Mouse (Mus musculus) spleen, adult 2 months (tissue): ENCODE measurements around the gene Mrpl58. TPM values are rescaled to one million over a fixed set of nuclear protein-coding genes. Genes with fewer than 3 reads are reported as not detected.

Source experiments
- DNase-seq, 2 experiments: peaks; one replicate each; pipeline versions ENCODE4 v3.0.0 to v3.0.0-alpha.2; 2012 to 2021; ENCODE audit warnings: low spot score in 2 of 2, low read depth in 1 of 2
- H3K27ac ChIP-seq: fragments of 200-500 bp; 2 replicates; pipeline ENCODE4 v1.5.1; 2012; ENCODE audit warnings: low read length, inconsistent platforms; ENCODE audit not compliant: insufficient read depth
- H3K27me3 ChIP-seq: fragments of 200-500 bp; 2 replicates; pipeline ENCODE4 v1.6.1; 2012; ENCODE audit warnings: mild to moderate bottlenecking, moderate library complexity, low read length, inconsistent platforms; ENCODE audit not compliant: control insufficient read depth, insufficient read depth
- H3K36me3 ChIP-seq: fragments of 200-500 bp; 2 replicates; pipeline ENCODE4 v1.6.1; 2012; ENCODE audit warnings: mild to moderate bottlenecking, low read length, inconsistent platforms; ENCODE audit not compliant: control insufficient read depth, insufficient read depth
- H3K4me1 ChIP-seq: fragments of 200-500 bp; 2 replicates; pipeline ENCODE4 v1.6.1; 2011; ENCODE audit warnings: inconsistent platforms; ENCODE audit not compliant: control insufficient read depth, insufficient read depth, insufficient read length
- H3K4me3 ChIP-seq: fragments of 200-500 bp; 2 replicates; pipeline ENCODE4 v1.5.1; 2011; ENCODE audit warnings: mild to moderate bottlenecking, inconsistent platforms; ENCODE audit not compliant: insufficient read depth, insufficient read length; ENCODE audit errors: extremely low read depth
- CTCF ChIP-seq: fragments of 200-500 bp; IDR thresholded peaks from 2 replicates; pipeline ENCODE4 v1.5.1; 2011; ENCODE audit warnings: mild to moderate bottlenecking, inconsistent platforms; ENCODE audit not compliant: insufficient read depth, insufficient read length, insufficient replicate concordance; ENCODE audit errors: extremely low read depth
- POLR2A ChIP-seq: fragments of 200-500 bp; IDR thresholded peaks from 2 replicates; pipeline ENCODE4 v1.6.1; 2011; ENCODE audit warnings: low read depth, low read length, inconsistent platforms
- WGBS: fragments of 180-500 bp; shearing (Covaris S2); methylation state at CpG from one replicate; pipeline ENCODE4 v1.1.7; 2018; 5-methylcytosine and 5-hydroxymethylcytosine counted together
- polyA plus RNA-seq: library from polyadenylated mRNA; depleted of rRNA; stranded (reverse); fragments of >200 nt; gene quantifications from 2 replicates; pipeline ENCODE4 v1.2.3, GENCODE M21; 2012

The Mrpl58 gene
- polyA plus RNA-seq, 1 experiment, result 48.3 TPM

GRCm38 (mm10) chr11:115408266-115408920 is 4.8 kb downstream of the Mrpl58 start:
- TF ChIP-seq CTCF, result no peak
- TF ChIP-seq POLR2A, result no peak
- no peaks in the 10 kb centered on the region for H3K27me3 ChIP-seq
- H3K4me3 ChIP-seq, result no peak overlapping the region
- no peak for DNase-seq
- WGBS, result 37% methylated on average over 6 of the region's 6 CpGs
- H3K4me1 ChIP-seq, result no peaks in the 10 kb centered on the region; the same call in 1 of the 2 replicates
- peaks cover 5% of the 10 kb centered on the region for H3K36me3 ChIP-seq
- peak overlapping the region; percentile 85 for H3K27ac ChIP-seq

- TF ChIP-seq POLR2A, result no peak
- TF ChIP-seq CTCF, result no peak
- no peaks in the 10 kb centered on the region for H3K27me3 ChIP-seq
- 91% methylated on average over 7 of the region's 7 CpGs for WGBS
- 0 out of 2 replicates have a peak overlapping the region, but pooled peaks have one; percentile 85 for H3K27ac ChIP-seq
- peaks cover 5% of the 10 kb centered on the region for H3K36me3 ChIP-seq
- no peak for DNase-seq
- H3K4me3 ChIP-seq, result no peak overlapping the region
- H3K4me1 ChIP-seq, result peaks cover 2% of the 10 kb centered on the region; the same call in 1 of the 2 replicates
These were observed 6.0 kb downstream of the Mrpl58 start for GRCm38 (mm10) chr11:115409556-115409955.

GRCm38 (mm10) chr11:115419531-115420237 is 16.1 kb downstream of the Mrpl58 start, which contains the start of the genes Atp5h and Kctd2:
TSS of gene Atp5h (minus strand) at chr11:115419962.
TSS of gene Kctd2 (plus strand) at chr11:115420128.
- Histone ChIP-seq H3K4me3 (peak within 1 kb of the TSS; percentile 93), H3K27ac (peak within 1 kb of the TSS; percentile 60), H3K36me3 (peaks cover 9% of the 10 kb centered on the region), H3K4me1 (peaks cover 6% of the 10 kb centered on the region), H3K27me3 (no peaks in the 10 kb centered on the region)
- DNase-seq, result peak; percentile 91
- TF ChIP-seq POLR2A, result peak; percentile 26
- no peak for TF ChIP-seq CTCF
- WGBS, result under 1% methylated on average over 53 of the region's 56 CpGs

- TF ChIP-seq CTCF (no peak), POLR2A (no peak)
- peak in 1 of 2 experiments; percentile 36 for DNase-seq
These were observed 17.0 kb downstream of the Mrpl58 start for GRCm38 (mm10) chr11:115420336-115421190.

GRCm38 (mm10) chr11:115421328-115421727 is 17.8 kb downstream of the Mrpl58 start:
- TF ChIP-seq POLR2A, result no peak
- TF ChIP-seq CTCF, result no peak
- H3K4me1 ChIP-seq, result peaks cover 6% of the 10 kb centered on the region
- no peak overlapping the region for H3K4me3 ChIP-seq
- H3K27me3 ChIP-seq, result no peaks in the 10 kb centered on the region
- no peak for DNase-seq
- WGBS, result 88% methylated on average over 1 of the region's 1 CpGs
- H3K36me3 ChIP-seq, result peaks cover 5% of the 10 kb centered on the region
- H3K27ac ChIP-seq, result no peak overlapping the region

More at GRCm38 (mm10) chr11:115420336-115421190, 17.0 kb downstream of the Mrpl58 start:
- Histone ChIP-seq H3K4me1 (peaks cover 6% of the 10 kb centered on the region), H3K27me3 (no peaks in the 10 kb centered on the region), H3K36me3 (peaks cover 8% of the 10 kb centered on the region), H3K4me3 (peak overlapping the region; percentile 93), H3K27ac (peak overlapping the region; percentile 60)
- WGBS, result 3% methylated on average over 45 of the region's 45 CpGs

- Histone ChIP-seq H3K4me1 (peaks cover 6% of the 10 kb centered on the region), H3K27me3 (no peaks in the 10 kb centered on the region), H3K4me3 (no peak overlapping the region), H3K27ac (no peak overlapping the region), H3K36me3 (peaks cover 5% of the 10 kb centered on the region)
- 86% methylated on average over 16 of the region's 16 CpGs for WGBS
- DNase-seq, result no peak
- TF ChIP-seq CTCF, result no peak
- no peak for TF ChIP-seq POLR2A
These were observed 18.4 kb downstream of the Mrpl58 start for GRCm38 (mm10) chr11:115421972-115422371.
